Mouse (Mus musculus) midbrain, embryonic 14.5 days (tissue): ENCODE measurements around the gene Gm5767. TPM values are rescaled to one million over a fixed set of nuclear protein-coding genes. Genes with fewer than 3 reads are reported as not detected.

ENCODE experiments used
- ATAC-seq: fragments of 200-750 bp; cut with Nextera tagmentation; 2 replicates; pipeline ENCODE4 v1.8.0; 2017; ENCODE audit warnings: moderate number of reproducible peaks, moderate library complexity; ENCODE audit not compliant: low FRiP score, low TSS enrichment
- DNase-seq: peaks from one replicate; pipeline ENCODE4 v3.0.0-alpha.2; 2015
- H3K27ac ChIP-seq: fragments of 300-500 bp; sonication (generic); replicated peaks from 2 replicates; pipeline ENCODE4 v1.5.1; 2014; ENCODE audit warnings: mild to moderate bottlenecking, low read depth, low read length, moderate library complexity
- H3K27me3 ChIP-seq: fragments of 300-500 bp; sonication (generic); 2 replicates; pipeline ENCODE4 v1.6.1; 2014; ENCODE audit warnings: low read length, control low read depth, mixed read lengths; ENCODE audit not compliant: control insufficient read depth, insufficient read depth
- H3K36me3 ChIP-seq: fragments of 300-500 bp; sonication (generic); 2 replicates; pipeline ENCODE4 v1.6.1; 2014; ENCODE audit warnings: low read length, control low read depth; ENCODE audit not compliant: control insufficient read depth, insufficient read depth
- H3K4me1 ChIP-seq: fragments of 300-500 bp; sonication (generic); 2 replicates; pipeline ENCODE4 v1.6.1; 2014; ENCODE audit warnings: mild to moderate bottlenecking, antibody characterized with exemption, low read length, control low read depth; ENCODE audit not compliant: control insufficient read depth, insufficient read depth
- H3K4me2 ChIP-seq: fragments of 300-500 bp; sonication (generic); 2 replicates; pipeline ENCODE4 v1.6.1; 2014; ENCODE audit warnings: mild to moderate bottlenecking, low read length, moderate library complexity
- H3K4me3 ChIP-seq: fragments of 300-500 bp; sonication (generic); replicated peaks from 2 replicates; pipeline ENCODE4 v1.5.1; 2014; ENCODE audit warnings: low read depth, low read length
- H3K9ac ChIP-seq: fragments of 300-500 bp; sonication (generic); replicated peaks from 2 replicates; pipeline ENCODE4 v1.6.1; 2014; ENCODE audit warnings: mild to moderate bottlenecking, low read length, moderate library complexity
- H3K9me3 ChIP-seq: fragments of 300-500 bp; sonication (generic); 2 replicates; pipeline ENCODE4 v1.6.1; 2016; ENCODE audit warnings: low read length, control low read depth, mixed read lengths; ENCODE audit not compliant: control insufficient read depth
- whole genome bisulfite sequencing: fragments of 180-500 bp; shearing (Covaris S2); extraction: QIAGEN DNeasy Blood & Tissue Kit; methylation state at CpG from one replicate; pipeline ENCODE4 v1.1.7; 2014; 5-methylcytosine and 5-hydroxymethylcytosine counted together
- polyA plus RNA-seq: library from polyadenylated mRNA; unstranded; fragments of >200 nt; fragmentation: Nextera tagmentation; extraction: Ambion mirVana; gene quantifications from 2 replicates; pipeline ENCODE4 v1.2.1, GENCODE M21; 2014

Gene Gm5767
- polyA plus RNA-seq, 1 experiment from 2014 or later = not detected

GRCm38 (mm10) chr16:8685087-8685486 lies 4.5 kb downstream of the Gm5767 start:
- ATAC-seq (no peak), DNase-seq (no peak)
- Histone ChIP-seq H3K9me3 (no peaks in the 10 kb centered on the region), H3K4me2 (no peak overlapping the region), H3K4me3 (no peak overlapping the region), H3K4me1 (no peaks in the 10 kb centered on the region), H3K9ac (no peak overlapping the region), H3K27ac (no peak overlapping the region), H3K36me3 (peaks cover 34% of the 10 kb centered on the region), H3K27me3 (no peaks in the 10 kb centered on the region)
- 91% methylated on average over 4 of the region's 4 CpGs for WGBS

- Histone ChIP-seq H3K36me3 (peaks cover 44% of the 10 kb centered on the region), H3K9ac (no peak overlapping the region), H3K9me3 (no peaks in the 10 kb centered on the region), H3K27me3 (no peaks in the 10 kb centered on the region), H3K4me1 (no peaks in the 10 kb centered on the region), H3K27ac (no peak overlapping the region), H3K4me3 (no peak overlapping the region), H3K4me2 (no peak overlapping the region)
- ATAC-seq (no peak; the same call in 1 of the 2 replicates), DNase-seq (peak; percentile 83)
- 64% methylated on average over 7 of the region's 7 CpGs for WGBS
These were observed 5.7 kb downstream of the Gm5767 start for GRCm38 (mm10) chr16:8686121-8686870.

- no peak overlapping the region for H3K4me2 ChIP-seq
- H3K4me1 ChIP-seq = no peaks in the 10 kb centered on the region
- H3K27me3 ChIP-seq = no peaks in the 10 kb centered on the region
- H3K36me3 ChIP-seq = peaks cover 51% of the 10 kb centered on the region
- no peak overlapping the region for H3K27ac ChIP-seq
- no peak overlapping the region for H3K4me3 ChIP-seq
- H3K9ac ChIP-seq = no peak overlapping the region
- DNase-seq (no peak), ATAC-seq (no peak)
- H3K9me3 ChIP-seq = no peaks in the 10 kb centered on the region
- WGBS = 89% methylated on average over 11 of the region's 11 CpGs
These were observed 6.4 kb downstream of the Gm5767 start for GRCm38 (mm10) chr16:8686871-8687535.

- H3K9ac ChIP-seq = no peak overlapping the region
- H3K4me2 ChIP-seq = no peak overlapping the region
- no peak for DNase-seq
- H3K36me3 ChIP-seq = peaks cover 57% of the 10 kb centered on the region
- H3K4me3 ChIP-seq = no peak overlapping the region
- H3K27me3 ChIP-seq = no peaks in the 10 kb centered on the region
- no peak overlapping the region for H3K27ac ChIP-seq
- ATAC-seq = no peak
- H3K4me1 ChIP-seq = no peaks in the 10 kb centered on the region
- H3K9me3 ChIP-seq = no peaks in the 10 kb centered on the region
These were observed 7.1 kb downstream of the Gm5767 start for GRCm38 (mm10) chr16:8687559-8688112.

- H3K4me3 ChIP-seq = no peak overlapping the region
- DNase-seq (peak; percentile 51), ATAC-seq (peak; percentile 46; the same call in 1 of the 2 replicates)
- H3K9me3 ChIP-seq = no peaks in the 10 kb centered on the region
- no peaks in the 10 kb centered on the region for H3K4me1 ChIP-seq
- H3K9ac ChIP-seq = no peak overlapping the region
- peaks cover 80% of the 10 kb centered on the region for H3K36me3 ChIP-seq
- H3K27ac ChIP-seq = no peak overlapping the region
- H3K4me2 ChIP-seq = no peak overlapping the region
- 84% methylated on average over 11 of the region's 11 CpGs for WGBS
- H3K27me3 ChIP-seq = no peaks in the 10 kb centered on the region
These were observed 9.5 kb downstream of the Gm5767 start for GRCm38 (mm10) chr16:8689979-8690656.

- no peak overlapping the region for H3K4me2 ChIP-seq
- H3K36me3 ChIP-seq = peaks cover 91% of the 10 kb centered on the region
- no peaks in the 10 kb centered on the region for H3K27me3 ChIP-seq
- no peak overlapping the region for H3K9ac ChIP-seq
- H3K27ac ChIP-seq = no peak overlapping the region
- ATAC-seq (no peak), DNase-seq (no peak)
- H3K9me3 ChIP-seq = no peaks in the 10 kb centered on the region
- no peaks in the 10 kb centered on the region for H3K4me1 ChIP-seq
- no peak overlapping the region for H3K4me3 ChIP-seq
- WGBS = 96% methylated on average over 7 of the region's 7 CpGs
These were observed 10.6 kb downstream of the Gm5767 start for GRCm38 (mm10) chr16:8691206-8691605.

- no peak overlapping the region for H3K4me3 ChIP-seq
- H3K4me2 ChIP-seq = no peak overlapping the region
- ATAC-seq (no peak), DNase-seq (no peak)
- H3K9me3 ChIP-seq = no peaks in the 10 kb centered on the region
- WGBS = 90% methylated on average over 8 of the region's 8 CpGs
- peaks cover 100% of the 10 kb centered on the region for H3K36me3 ChIP-seq
- H3K27me3 ChIP-seq = no peaks in the 10 kb centered on the region
- H3K27ac ChIP-seq = no peak overlapping the region
- no peaks in the 10 kb centered on the region for H3K4me1 ChIP-seq
- no peak overlapping the region for H3K9ac ChIP-seq
These were observed 19.0 kb downstream of the Gm5767 start for GRCm38 (mm10) chr16:8699556-8699955.

- H3K36me3 ChIP-seq = peaks cover 97% of the 10 kb centered on the region
- no peak overlapping the region for H3K4me3 ChIP-seq
- H3K4me1 ChIP-seq = no peaks in the 10 kb centered on the region
- H3K9ac ChIP-seq = no peak overlapping the region
- H3K27ac ChIP-seq = no peak overlapping the region
- 91% methylated on average over 3 of the region's 3 CpGs for WGBS
- DNase-seq (peak; percentile 23), ATAC-seq (no peak)
- no peak overlapping the region for H3K4me2 ChIP-seq
- no peaks in the 10 kb centered on the region for H3K9me3 ChIP-seq
- H3K27me3 ChIP-seq = no peaks in the 10 kb centered on the region
These were observed 20.0 kb downstream of the Gm5767 start for GRCm38 (mm10) chr16:8700586-8700985.
